Mouse (Mus musculus) heart, postnatal 36 days (tissue): ENCODE measurements around the gene Slc10a6. TPM values are rescaled to one million over a fixed set of nuclear protein-coding genes. Genes with fewer than 3 reads are reported as not detected.

ENCODE experiments used
- DNase-seq, 2 experiments: peaks; one replicate each; pipeline ENCODE4 v3.0.0; 2021 to 2022
- intact Hi-C: fragments of 180-260 bp; cut with DNase I; formaldehyde crosslinking; loops from one replicate; pipeline ENCODE4 v1.15.1; 2025
- total RNA-seq, 2 experiments: library from RNA; stranded (reverse); gene quantifications; 2 replicates each; pipeline ENCODE4 v1.2.3; 2021

The Slc10a6 gene
- total RNA-seq, 2 experiments from 2014 or later: 5.2 to 8.0 TPM

DNA sequence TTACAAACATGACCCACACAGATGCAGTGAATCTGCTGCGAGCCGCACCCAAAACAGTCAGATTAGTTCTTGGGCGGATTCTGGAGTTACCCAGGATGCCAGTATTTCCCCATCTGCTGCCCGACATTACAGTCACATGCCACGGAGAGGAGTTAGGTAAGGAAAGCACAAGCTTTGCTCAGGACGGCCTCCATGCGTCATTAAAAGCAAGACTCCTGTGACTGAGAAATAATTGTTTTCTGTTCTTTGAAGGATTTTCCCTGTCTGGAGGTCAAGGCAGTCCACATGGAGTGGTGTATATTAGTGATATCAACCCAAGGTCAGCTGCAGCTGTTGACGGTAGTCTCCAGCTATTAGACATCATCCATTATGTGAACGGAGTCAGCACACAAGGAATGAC is 59.8 kb downstream of the Slc10a6 start:
- DNase-seq: no peak
- intact Hi-C loops: no loop called here

DNA sequence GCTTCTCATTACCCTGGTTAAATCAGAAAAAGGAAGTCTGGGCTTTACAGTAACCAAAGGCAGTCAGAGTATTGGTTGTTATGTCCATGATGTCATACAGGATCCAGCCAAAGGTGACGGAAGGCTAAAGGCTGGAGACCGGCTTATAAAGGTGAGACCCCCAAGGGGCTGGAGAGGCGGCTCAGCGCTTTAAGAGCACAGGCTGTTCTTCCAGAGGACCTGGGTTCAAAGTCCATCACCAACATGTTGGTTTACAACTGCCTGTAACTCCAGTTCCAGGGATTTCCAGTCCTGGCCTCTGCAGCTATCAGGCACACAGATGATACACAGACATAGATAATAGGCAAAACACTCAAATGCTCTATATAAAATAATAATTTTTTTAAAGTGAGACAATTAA is 61.2 kb downstream of the Slc10a6 start:
- DNase-seq: no peak
- intact Hi-C loops: no loop called here

DNA sequence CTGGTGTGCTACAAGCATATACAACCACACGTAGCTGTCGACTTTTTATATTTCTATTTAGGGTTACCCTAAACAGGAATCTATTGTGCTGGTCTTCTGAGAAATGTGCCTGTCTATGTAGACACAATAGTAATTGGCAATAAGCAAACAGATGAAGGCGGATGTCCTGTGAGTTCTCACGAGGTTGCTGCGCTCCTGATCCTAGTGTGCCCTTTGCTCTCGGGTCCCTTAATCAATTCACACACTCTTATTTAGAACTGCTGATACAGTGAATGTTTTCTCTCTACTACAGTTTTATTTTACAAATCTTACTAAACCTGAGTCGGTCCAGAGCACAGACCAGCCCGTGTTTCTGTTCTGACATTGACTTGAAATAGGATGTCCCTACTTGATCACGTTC is 68.7 kb downstream of the Slc10a6 start:
- intact Hi-C loops: no loop called here

More for the DNA sequence above, 68.7 kb downstream of the Slc10a6 start:
- no peak for DNase-seq

Other genes with a start within 250 kb of the Slc10a6 start
- 1 to 10 TPM; 6.1 to 7.0 TPM for gene Ptpn13, start 204.2 kb downstream of the Slc10a6 start, total RNA-seq
- gene 1700016H13Rik, start 26.6 kb upstream of the Slc10a6 start, total RNA-seq: not detected
- gene Aff1, start 63.0 kb upstream of the Slc10a6 start, total RNA-seq: 10 to 100 TPM; 36.1 to 52.1 TPM